Mouse (Mus musculus) embryonic facial prominence, embryonic 10.5 days (tissue): ENCODE results near the gene Gde1. TPM values are rescaled to one million over a fixed set of nuclear protein-coding genes. Genes with fewer than 3 reads are reported as not detected.

Experiments
- DNase-seq: peaks from one replicate; pipeline ENCODE4 v3.0.0-alpha.2; 2017; ENCODE audit warnings: low spot score
- H3K27ac ChIP-seq: fragments of 300-500 bp; sonication (generic); replicated peaks from 2 replicates; pipeline ENCODE4 v1.5.1; 2016; ENCODE audit warnings: mild to moderate bottlenecking
- H3K27me3 ChIP-seq: fragments of 300-500 bp; sonication (generic); replicated peaks from 2 replicates; pipeline ENCODE4 v1.6.1; 2016; ENCODE audit warnings: low read depth, mild to moderate bottlenecking; ENCODE audit not compliant: poor library complexity, severe bottlenecking
- H3K36me3 ChIP-seq: fragments of 300-500 bp; sonication (generic); replicated peaks from 2 replicates; pipeline ENCODE4 v1.6.1; 2016; ENCODE audit warnings: mild to moderate bottlenecking, moderate library complexity
- H3K4me1 ChIP-seq: fragments of 300-500 bp; sonication (generic); 2 replicates; pipeline ENCODE4 v1.6.1; 2016
- H3K4me3 ChIP-seq: fragments of 300-500 bp; sonication (generic); 2 replicates; pipeline ENCODE4 v1.5.1; 2016; ENCODE audit warnings: mild to moderate bottlenecking, moderate library complexity
- H3K9me3 ChIP-seq: fragments of 300-500 bp; sonication (generic); 2 replicates; pipeline ENCODE4 v1.6.1; 2016; ENCODE audit warnings: mild to moderate bottlenecking
- WGBS: fragments of 180-500 bp; shearing (Covaris S2); methylation state at CpG from one replicate; pipeline ENCODE4 v1.1.7; 2016; 5-methylcytosine and 5-hydroxymethylcytosine counted together
- polyA plus RNA-seq: library from polyadenylated mRNA; unstranded; fragments of >200 nt; fragmentation: Nextera tagmentation; extraction: Ambion mirVana; gene quantifications from 2 replicates; pipeline ENCODE4 v1.2.1, GENCODE M21; 2016

The Gde1 gene
- polyA plus RNA-seq, 1 experiment from 2014 or later = 68.7 TPM

- H3K4me1 ChIP-seq = no peaks in the 10 kb centered on the region
- H3K27ac ChIP-seq = no peak overlapping the region
- no peaks in the 10 kb centered on the region for H3K9me3 ChIP-seq
- H3K4me3 ChIP-seq = no peak overlapping the region
- H3K27me3 ChIP-seq = no peaks in the 10 kb centered on the region
- 91% methylated on average over 4 of the region's 4 CpGs for WGBS
- H3K36me3 ChIP-seq = no peaks in the 10 kb centered on the region
- no peak for DNase-seq
These were observed 55.5 kb downstream of the Gde1 start for GRCm38 (mm10) chr7:118650119-118650518.

GRCm38 (mm10) chr7:118649328-118649727, 56.2 kb downstream of the Gde1 start:
- Histone ChIP-seq H3K4me3 (no peak overlapping the region), H3K4me1 (no peaks in the 10 kb centered on the region), H3K27ac (no peak overlapping the region), H3K9me3 (no peaks in the 10 kb centered on the region), H3K27me3 (no peaks in the 10 kb centered on the region), H3K36me3 (no peaks in the 10 kb centered on the region)
- WGBS = 81% methylated on average over 7 of the region's 7 CpGs
- no peak for DNase-seq

GRCm38 (mm10) chr7:118646237-118646636, 59.3 kb downstream of the Gde1 start:
- H3K9me3 ChIP-seq = no peaks in the 10 kb centered on the region
- no peak for DNase-seq
- no peak overlapping the region for H3K27ac ChIP-seq
- no peaks in the 10 kb centered on the region for H3K36me3 ChIP-seq
- no peaks in the 10 kb centered on the region for H3K4me1 ChIP-seq
- H3K4me3 ChIP-seq = no peak overlapping the region
- no peaks in the 10 kb centered on the region for H3K27me3 ChIP-seq
- 87% methylated on average over 1 of the region's 1 CpGs for WGBS

Other genes with a start within 250 kb of the Gde1 start
- gene Itpripl2, start 213.8 kb downstream of the Gde1 start, polyA plus RNA-seq = 1.3 and 1.6 TPM in 2 replicates
- gene Coq7, start 172.4 kb downstream of the Gde1 start, polyA plus RNA-seq = 128 and 134 TPM in 2 replicates
- gene Tmc7, start 121.0 kb downstream of the Gde1 start, polyA plus RNA-seq = 4.9 and 7.2 TPM in 2 replicates
- 0.05 TPM in 1 of 2 replicates, not detected in the other for gene Tmc5, start 108.5 kb downstream of the Gde1 start, polyA plus RNA-seq
- 34.3 and 37.2 TPM in 2 replicates for gene Ccp110, start 6.8 kb upstream of the Gde1 start, polyA plus RNA-seq
- gene Vps35l, start 34.4 kb upstream of the Gde1 start, polyA plus RNA-seq = 69.1 and 70.0 TPM in 2 replicates
- gene Iqck, start 150.0 kb upstream of the Gde1 start, polyA plus RNA-seq = 2.7 and 3.1 TPM in 2 replicates
- 161 and 162 TPM in 2 replicates for gene Knop1, start 150.5 kb upstream of the Gde1 start, polyA plus RNA-seq